Mouse (Mus musculus) megakaryocyte, embryonic 14.5 days (primary cell): ENCODE measurements at regions not wholly inside any gene's neighbourhood (a gene's known extent, or its start where the extent isn't known, plus 50 kb on each side); places are given as distances from the start of the nearest gene placed in this dataset.

Experiments
- H3K27me3 ChIP-seq: replicated peaks from 2 replicates; pipeline ENCODE3; 2012; ENCODE audit warnings: inconsistent platforms
- H3K36me3 ChIP-seq: replicated peaks from 2 replicates; pipeline ENCODE3; 2012; ENCODE audit warnings: low read length, inconsistent platforms, mixed read lengths
- H3K4me1 ChIP-seq: 2 replicates; pipeline ENCODE4 v1.6.1; 2012; ENCODE audit warnings: inconsistent platforms
- H3K4me3 ChIP-seq: replicated peaks from 2 replicates; pipeline ENCODE3; 2012; ENCODE audit warnings: moderate library complexity, mild to moderate bottlenecking, inconsistent platforms
- H3K9me3 ChIP-seq: 2 replicates; pipeline ENCODE4 v1.6.1; 2012; ENCODE audit warnings: inconsistent platforms
- FLI1 ChIP-seq: IDR thresholded peaks from 2 replicates; pipeline ENCODE4 v1.6.1; 2012; ENCODE audit warnings: low read length, inconsistent platforms, mixed read lengths
- GATA1 ChIP-seq: IDR thresholded peaks from 3 replicates; pipeline ENCODE4 v1.6.1; 2012; ENCODE audit warnings: mixed read lengths, low read length, inconsistent platforms, borderline replicate concordance

DNA sequence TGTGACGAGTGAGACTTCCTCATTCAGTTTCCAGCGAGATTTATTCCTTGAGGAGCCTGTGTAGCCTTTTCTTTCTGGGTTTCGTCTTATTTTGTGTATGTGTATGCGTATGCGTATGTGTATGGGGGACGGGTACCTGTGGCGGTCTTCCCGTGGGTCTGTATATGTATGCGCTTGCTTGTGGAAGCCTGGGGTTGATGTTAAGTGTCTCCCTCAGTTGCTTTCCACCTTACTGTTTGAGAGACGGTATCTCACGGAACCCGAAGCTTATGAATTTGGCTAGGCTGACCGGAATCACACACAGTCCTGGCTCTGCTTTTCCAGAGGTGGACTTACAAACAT is 87.1 kb downstream of the Ankrd50 start:
- TF ChIP-seq FLI1 (no peak), GATA1 (no peak)
- H3K9me3 ChIP-seq: no peaks in the 10 kb centered on the region

DNA sequence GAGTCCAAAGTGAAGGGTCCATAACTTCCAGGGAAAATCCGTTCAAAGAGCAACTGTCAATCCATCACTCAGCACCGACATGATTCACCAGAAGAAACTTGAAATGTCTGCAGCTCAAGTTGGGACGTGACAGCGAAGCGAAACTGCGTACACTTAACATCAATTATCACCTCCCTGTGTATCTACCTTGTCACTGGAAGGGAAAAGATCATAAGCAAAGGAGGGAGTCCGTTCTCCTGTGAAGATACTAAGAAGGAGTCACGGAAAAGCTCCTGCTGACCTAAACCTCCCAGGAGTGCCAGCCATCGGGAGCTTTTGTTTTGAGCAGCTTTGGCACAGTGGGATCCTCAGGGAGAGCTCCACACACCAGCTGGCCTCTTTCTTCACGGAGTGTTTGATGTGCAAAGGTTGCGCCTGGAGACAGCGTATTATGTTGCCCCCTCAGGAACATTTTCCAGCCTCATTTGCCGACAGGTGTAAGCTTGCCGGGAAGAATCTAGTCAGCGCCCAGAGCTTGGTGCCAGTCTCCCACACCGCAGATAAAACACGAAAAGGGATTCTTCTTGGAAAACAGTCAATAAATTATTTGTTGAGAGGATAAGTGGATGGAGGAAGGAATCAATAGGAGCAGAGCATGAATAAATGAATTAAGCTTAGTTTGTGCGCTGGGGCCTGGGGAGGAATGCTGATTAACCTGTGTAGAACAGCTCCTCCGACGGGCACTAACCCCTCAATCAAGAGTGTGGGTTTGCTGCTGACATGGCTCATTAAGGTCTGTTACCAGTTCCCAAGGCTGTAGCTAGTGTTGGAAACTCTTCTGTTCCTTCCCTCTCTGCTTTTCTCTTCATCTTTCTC is 87.7 kb downstream of the Ankrd50 start:
- H3K4me1 ChIP-seq: no peaks in the 10 kb centered on the region
- TF ChIP-seq FLI1 (no peak), GATA1 (no peak)

More for the DNA sequence above, 87.1 kb downstream of the Ankrd50 start:
- H3K27me3 ChIP-seq: no peaks in the 10 kb centered on the region
- H3K4me3 ChIP-seq: no peak overlapping the region
- no peaks in the 10 kb centered on the region for H3K4me1 ChIP-seq
- no peaks in the 10 kb centered on the region for H3K36me3 ChIP-seq

DNA sequence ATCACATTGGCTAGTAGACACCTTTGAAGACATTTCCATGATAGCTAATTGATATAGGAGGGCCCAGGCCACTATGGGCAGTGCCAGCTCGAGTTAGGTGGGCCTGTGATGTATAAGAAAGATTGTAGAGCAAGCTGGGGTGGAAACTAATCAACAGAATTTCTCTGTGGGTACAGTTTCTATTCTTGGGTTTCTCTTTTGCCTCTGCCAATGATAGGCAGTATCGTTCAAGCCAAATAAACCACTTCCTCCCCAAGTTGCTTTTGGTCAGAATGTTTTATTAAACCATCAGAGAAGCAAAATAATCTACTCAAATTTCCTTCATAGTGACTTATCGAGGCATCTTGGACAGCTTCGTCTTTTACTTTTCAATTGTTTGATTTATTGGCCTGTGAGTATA is 90.3 kb downstream of the Ankrd50 start:
- H3K9me3 ChIP-seq: no peaks in the 10 kb centered on the region
- H3K4me3 ChIP-seq: no peak overlapping the region
- TF ChIP-seq GATA1 (no peak), FLI1 (no peak)

More for the DNA sequence above, 87.7 kb downstream of the Ankrd50 start:
- Histone ChIP-seq H3K27me3 (no peaks in the 10 kb centered on the region), H3K4me3 (no peak overlapping the region), H3K9me3 (no peaks in the 10 kb centered on the region), H3K36me3 (no peaks in the 10 kb centered on the region)

DNA sequence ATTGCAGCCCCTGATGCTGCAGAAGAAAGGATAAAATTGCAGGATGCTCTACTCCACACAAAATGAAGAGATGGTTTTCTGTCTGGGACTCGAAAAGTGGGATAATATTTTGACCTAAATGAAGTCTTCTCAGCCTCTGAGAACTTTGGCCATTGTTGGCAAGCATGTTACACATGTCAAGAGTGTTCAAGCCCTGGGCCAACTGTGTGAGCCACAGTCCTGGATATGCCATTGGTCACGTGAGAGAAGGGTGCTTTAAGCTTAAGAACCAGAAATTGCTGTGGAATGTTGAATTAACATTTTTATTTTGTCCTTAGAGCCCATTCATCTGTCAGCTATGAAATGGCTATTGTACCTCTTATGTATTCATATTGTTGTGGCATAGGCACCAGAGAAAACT is 95.0 kb downstream of the Ankrd50 start:
- Histone ChIP-seq H3K27me3 (no peaks in the 10 kb centered on the region), H3K9me3 (no peaks in the 10 kb centered on the region), H3K4me1 (no peaks in the 10 kb centered on the region), H3K36me3 (no peaks in the 10 kb centered on the region), H3K4me3 (no peak overlapping the region)
- TF ChIP-seq GATA1 (no peak), FLI1 (no peak)

More for the DNA sequence above, 90.3 kb downstream of the Ankrd50 start:
- no peaks in the 10 kb centered on the region for H3K27me3 ChIP-seq
- H3K36me3 ChIP-seq: no peaks in the 10 kb centered on the region
- no peaks in the 10 kb centered on the region for H3K4me1 ChIP-seq

DNA sequence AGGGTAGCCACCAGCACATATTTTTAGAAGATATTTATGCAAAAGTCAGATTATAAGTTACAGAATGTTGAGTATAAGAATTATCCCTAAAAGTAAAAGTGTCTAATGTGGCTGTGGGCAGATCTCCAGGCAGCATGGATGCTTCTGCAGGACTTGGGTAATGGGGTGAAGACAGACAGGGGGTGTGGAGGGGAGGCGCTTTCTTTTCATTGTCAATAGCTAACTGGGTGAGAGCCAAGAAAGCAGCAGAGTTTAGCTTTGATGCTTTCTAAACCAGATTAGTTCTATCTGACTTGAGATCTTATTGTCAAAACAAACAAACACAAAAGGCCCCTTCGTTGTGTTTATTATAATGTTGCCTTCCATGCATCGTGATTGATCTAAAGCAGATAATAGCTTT is 95.7 kb downstream of the Ankrd50 start:
- Histone ChIP-seq H3K36me3 (no peaks in the 10 kb centered on the region), H3K4me1 (no peaks in the 10 kb centered on the region), H3K27me3 (no peaks in the 10 kb centered on the region), H3K4me3 (no peak overlapping the region), H3K9me3 (no peaks in the 10 kb centered on the region)
- no peak for TF ChIP-seq FLI1
- no peak for TF ChIP-seq GATA1

DNA sequence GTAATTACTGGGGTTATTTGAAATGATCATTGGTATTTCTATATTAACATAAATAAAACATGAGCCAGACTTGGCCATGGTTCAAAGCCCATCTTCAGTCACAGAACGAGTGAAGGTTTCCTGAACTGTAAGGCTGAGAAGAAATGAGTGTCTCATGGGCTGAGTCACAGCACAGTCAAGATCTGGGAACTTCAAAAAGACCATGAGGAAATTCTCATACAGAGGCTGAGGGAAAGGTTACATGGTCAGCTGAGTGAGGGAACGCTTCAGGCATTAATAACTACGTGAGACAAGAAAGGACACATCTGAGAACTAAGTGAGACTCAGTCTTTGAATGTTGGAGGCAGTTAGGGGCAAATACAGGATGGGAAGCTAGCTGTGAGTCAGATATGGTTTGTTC is 101.9 kb downstream of the Ankrd50 start:
- Histone ChIP-seq H3K4me1 (no peaks in the 10 kb centered on the region), H3K36me3 (no peaks in the 10 kb centered on the region), H3K27me3 (no peaks in the 10 kb centered on the region), H3K4me3 (no peak overlapping the region), H3K9me3 (no peaks in the 10 kb centered on the region; the same call in 1 of the 2 replicates)
- TF ChIP-seq GATA1: no peak
- no peak for TF ChIP-seq FLI1

DNA sequence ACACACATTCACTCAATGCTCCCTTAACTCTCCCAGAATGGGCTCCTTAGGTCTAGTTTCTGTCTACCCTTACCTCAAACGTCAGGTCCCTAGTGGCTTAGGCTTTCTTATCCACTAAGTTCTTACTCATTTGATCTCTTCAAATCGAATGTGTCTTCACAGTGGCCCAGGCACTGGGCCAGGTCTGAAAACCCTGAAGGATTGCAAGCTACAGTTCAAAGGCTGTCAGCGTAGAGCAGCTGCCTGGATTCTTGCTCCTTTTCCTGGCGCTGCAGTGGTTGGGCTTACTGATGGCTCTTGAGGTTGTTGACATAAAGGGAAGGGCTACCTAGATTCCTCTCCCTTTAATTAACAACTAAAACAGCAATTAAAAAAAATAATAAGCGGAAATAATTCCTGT is 103.0 kb downstream of the Ankrd50 start:
- Histone ChIP-seq H3K4me3 (no peak overlapping the region), H3K27me3 (no peaks in the 10 kb centered on the region), H3K4me1 (no peaks in the 10 kb centered on the region), H3K9me3 (no peaks in the 10 kb centered on the region; the same call in 1 of the 2 replicates), H3K36me3 (no peaks in the 10 kb centered on the region)
- TF ChIP-seq GATA1: no peak
- no peak for TF ChIP-seq FLI1

DNA sequence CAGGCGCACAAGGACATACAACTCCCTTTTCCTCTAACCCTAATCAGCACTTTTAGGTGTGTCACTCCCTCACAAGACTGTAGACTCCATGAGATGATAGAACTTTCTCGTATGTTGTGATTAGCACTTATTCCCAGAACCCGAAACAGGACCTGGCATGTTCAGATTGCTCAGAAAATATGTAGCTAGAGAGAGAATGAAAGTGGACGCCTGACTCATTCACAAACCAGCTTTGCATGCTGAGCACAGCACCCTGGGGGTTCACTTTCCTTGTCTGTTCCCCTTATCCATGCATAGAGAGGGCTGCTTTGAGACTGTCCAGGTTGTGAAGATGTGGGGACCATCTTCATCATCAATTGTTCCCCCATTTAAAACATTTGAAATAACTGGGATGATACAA is 111.0 kb downstream of the Ankrd50 start:
- Histone ChIP-seq H3K36me3 (no peaks in the 10 kb centered on the region), H3K4me1 (no peaks in the 10 kb centered on the region), H3K27me3 (no peaks in the 10 kb centered on the region), H3K9me3 (no peaks in the 10 kb centered on the region; the same call in 1 of the 2 replicates), H3K4me3 (no peak overlapping the region)
- no peak for TF ChIP-seq FLI1
- no peak for TF ChIP-seq GATA1

DNA sequence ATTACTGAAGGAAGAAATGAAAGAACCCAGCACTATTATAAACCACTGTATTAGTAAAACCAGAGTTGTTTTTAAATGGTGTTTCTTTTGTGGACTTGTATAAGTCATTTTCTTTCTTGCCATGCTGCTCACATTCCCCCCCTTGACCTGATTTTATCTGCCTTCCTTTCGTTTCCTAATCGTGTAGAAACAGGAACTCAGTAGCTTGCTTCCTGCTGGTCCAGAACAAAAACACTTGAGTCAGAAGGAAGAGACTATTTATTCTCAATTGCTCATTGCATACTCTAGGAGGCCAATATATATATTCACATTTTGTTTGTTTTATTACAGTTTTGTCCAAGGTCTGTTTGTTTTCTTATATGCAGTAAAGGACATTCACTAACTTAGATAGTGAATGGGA is 112.9 kb downstream of the Ankrd50 start:
- Histone ChIP-seq H3K4me3 (no peak overlapping the region), H3K9me3 (peaks cover 3% of the 10 kb centered on the region; the same call in 1 of the 2 replicates), H3K4me1 (no peaks in the 10 kb centered on the region), H3K36me3 (no peaks in the 10 kb centered on the region), H3K27me3 (no peaks in the 10 kb centered on the region)
- TF ChIP-seq GATA1 (no peak), FLI1 (no peak)

DNA sequence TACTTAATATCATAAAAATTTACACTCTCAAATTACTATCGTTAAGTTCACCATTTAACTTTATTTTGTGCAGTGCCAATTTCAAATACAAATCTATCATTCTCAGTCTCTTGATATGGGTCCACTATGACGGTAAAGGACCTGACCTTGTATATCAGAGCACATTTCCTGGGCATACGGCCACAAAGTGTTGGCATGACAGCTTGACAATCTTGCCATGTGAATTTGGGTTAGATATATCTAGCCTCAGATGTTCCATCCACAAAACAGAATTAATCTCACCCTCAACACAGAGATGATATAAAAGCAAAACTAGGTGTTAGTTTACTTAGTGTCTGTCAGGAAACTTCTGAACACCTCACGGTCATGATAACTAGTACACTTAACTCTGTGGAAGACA is 120.8 kb downstream of the Ankrd50 start:
- H3K4me3 ChIP-seq: no peak overlapping the region
- TF ChIP-seq GATA1 (no peak), FLI1 (no peak)

More for the DNA sequence above, 120.8 kb downstream of the Ankrd50 start:
- peaks cover 3% of the 10 kb centered on the region; the same call in 1 of the 2 replicates for H3K9me3 ChIP-seq
- H3K36me3 ChIP-seq: no peaks in the 10 kb centered on the region
- no peaks in the 10 kb centered on the region for H3K4me1 ChIP-seq
- no peaks in the 10 kb centered on the region for H3K27me3 ChIP-seq
